ENCODE assay signal across 7 mouse cellular contexts in the genomic region with DNA sequence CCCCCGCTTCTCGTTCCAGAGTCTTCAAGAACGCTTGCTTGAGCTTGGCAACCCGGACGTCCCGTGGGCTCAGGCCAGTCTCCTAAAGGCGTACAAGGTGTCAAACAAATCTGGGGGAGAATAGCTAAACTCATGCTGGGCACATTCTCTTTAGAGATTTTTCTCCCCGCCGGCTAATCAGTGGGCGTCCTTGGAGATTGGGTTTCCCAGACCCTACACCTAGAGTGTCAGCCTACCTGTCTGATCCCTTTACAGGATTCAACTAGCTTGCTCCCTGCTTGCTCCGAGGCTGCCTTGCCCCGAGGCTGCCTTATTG. TPM values are rescaled to one million over a fixed set of nuclear protein-coding genes. Genes with fewer than 3 reads are reported as not detected.
DNase-seq lines count a peak whose midpoint lies in the region; ATAC-seq and TF ChIP-seq lines count a peak whose summit lies in the region.

No protein-coding gene starts in this region.

- H3K36me3 ChIP-seq in lung, embryonic 15.5 days: no peaks in the 10 kb centered on the region
- no peaks in the 10 kb centered on the region for H3K36me3 ChIP-seq in erythroblast, embryonic 14.5 days (ENCODE audit: control insufficient read depth)
- H3K36me3 ChIP-seq in limb, embryonic 15.5 days: no peaks in the 10 kb centered on the region
- H3K36me3 ChIP-seq in small intestine, adult 2 months (ENCODE audit: control insufficient read depth, insufficient read depth, low read length): no peaks in the 10 kb centered on the region

- H3K4me2 ChIP-seq in lung, embryonic 15.5 days: peak overlapping the region; percentile 97
- H3K4me2 ChIP-seq in limb, embryonic 15.5 days: peak overlapping the region; percentile 91

- TF ChIP-seq POLR2A in small intestine, adult 2 months (IDR thresholded peaks at IDR 0.05; ENCODE audit: low read depth, low read length): no peak

- H3K9me3 ChIP-seq in lung, embryonic 15.5 days: no peaks in the 10 kb centered on the region
- H3K9me3 ChIP-seq in erythroblast, embryonic 14.5 days (ENCODE audit: control insufficient read depth, low read length): no peaks in the 10 kb centered on the region
- H3K9me3 ChIP-seq in limb, embryonic 15.5 days: no peaks in the 10 kb centered on the region

- H3K27me3 ChIP-seq in lung, embryonic 15.5 days: peaks cover 3% of the 10 kb centered on the region; the same call in 1 of the 2 replicates
- H3K27me3 ChIP-seq in erythroblast, embryonic 14.5 days (ENCODE audit: control insufficient read depth): peaks cover 18% of the 10 kb centered on the region
- peaks cover 15% of the 10 kb centered on the region; the same call in 1 of the 2 replicates for H3K27me3 ChIP-seq in limb, embryonic 15.5 days
- no peaks in the 10 kb centered on the region for H3K27me3 ChIP-seq in small intestine, adult 2 months (ENCODE audit: control insufficient read depth, insufficient read depth, low read length)

- no peak overlapping the region for H3K27ac ChIP-seq in lung, embryonic 15.5 days
- no peak overlapping the region for H3K27ac ChIP-seq in limb, embryonic 15.5 days
- peak overlapping the region; percentile 99 for H3K27ac ChIP-seq in small intestine, adult 2 months (ENCODE audit: insufficient read depth, low read depth, low read length)

- TF ChIP-seq CTCF in small intestine, adult 2 months (IDR thresholded peaks at IDR 0.05; ENCODE audit: extremely low read depth, insufficient read length, insufficient replicate concordance, low read depth, low read length): peak; percentile 17; the same call in 1 of the 2 replicates

- peaks cover 20% of the 10 kb centered on the region for H3K4me1 ChIP-seq in lung, embryonic 15.5 days
- peaks cover 15% of the 10 kb centered on the region for H3K4me1 ChIP-seq in erythroblast, embryonic 14.5 days (ENCODE audit: control insufficient read depth)
- H3K4me1 ChIP-seq in limb, embryonic 15.5 days: peaks cover 20% of the 10 kb centered on the region
- peaks cover 21% of the 10 kb centered on the region for H3K4me1 ChIP-seq in small intestine, adult 2 months (ENCODE audit: control insufficient read depth, insufficient read depth, insufficient read length, low read length)

- DNase-seq in lung, postnatal 4 days: no peak
- DNase-seq in cerebellum, adult 8-10 months: no peak
- no peak for DNase-seq in layer of hippocampus, postnatal 14 days (ENCODE audit: low spot score in 2 of 2)

- no peak for ATAC-seq in lung, embryonic 15.5 days (ENCODE audit: borderline replicate concordance, extremely low read depth, low FRiP score, low TSS enrichment)
- ATAC-seq in limb, embryonic 15.5 days (ENCODE audit: insufficient number of reproducible peaks, low FRiP score, low TSS enrichment, low read depth): no peak

- 2% methylated on average over 12 of the region's 12 CpGs for WGBS in lung, embryonic 15.5 days
- 3% methylated on average over 12 of the region's 12 CpGs for WGBS in limb, embryonic 15.5 days
- 4% methylated on average over 12 of the region's 12 CpGs for WGBS in small intestine, adult 2 months

- H3K4me3 ChIP-seq in lung, embryonic 15.5 days: peak overlapping the region; percentile 77
- peak overlapping the region; percentile 67 for H3K4me3 ChIP-seq in erythroblast, embryonic 14.5 days (replicated peaks)
- peak overlapping the region; percentile 67 for H3K4me3 ChIP-seq in limb, embryonic 15.5 days
- H3K4me3 ChIP-seq in small intestine, adult 2 months (ENCODE audit: low read depth, low read length): peak overlapping the region; percentile 82

- peak overlapping the region; percentile 64 for H3K9ac ChIP-seq in lung, embryonic 15.5 days
- H3K9ac ChIP-seq in limb, embryonic 15.5 days: peak overlapping the region; percentile 42

RNA-seq across cellular contexts. Expression of gene Anxa11, which starts 0.7 kb away (rescaled TPM):
- 23.3 and 26.1 TPM in 2 replicates for polyA plus RNA-seq in lung, embryonic 15.5 days (2015; fragmentation: Nextera tagmentation; extraction: Ambion mirVana)
- polyA plus RNA-seq in erythroblast, embryonic 14.5 days (2012): 0.39 and 0.42 TPM in 2 replicates
- polyA plus RNA-seq in limb, embryonic 15.5 days (2015; fragmentation: Nextera tagmentation; extraction: Ambion mirVana): 20.9 and 28.6 TPM in 2 replicates
- 71.5 and 153 TPM in 2 replicates for polyA plus RNA-seq in small intestine, adult 2 months (2012; rRNA removed)
- total RNA-seq in layer of hippocampus, postnatal 14 days (2021): 10 to 100 TPM; 35.6 to 44.5 TPM

Comparison
In these comparisons a context has a peak if more than half of its experiments do, and no peak if none do; other contexts are left out.
1. RNA of gene Anxa11, which starts 0.7 kb away (polyA plus RNA-seq): 71.5 to 153 TPM in small intestine, adult 2 months, 23.3 to 26.1 TPM in lung, embryonic 15.5 days and 20.9 to 28.6 TPM in limb, embryonic 15.5 days; 0.39 to 0.42 TPM in erythroblast, embryonic 14.5 days; every median in the first group is over 10 times any median in the second.
2. Peak in every context shown above with its lines, with median percentiles within 50 percentile points of each other: H3K4me3 ChIP-seq.